Mouse (Mus musculus) small intestine, adult 2 months (tissue): ENCODE data around the gene Il21r.

ENCODE experiments used
- CTCF ChIP-seq: fragments of 200-500 bp; IDR thresholded peaks from 2 replicates; pipeline ENCODE4 v1.5.1; 2012; ENCODE audit warnings: low read depth, mild to moderate bottlenecking, control low read depth, inconsistent platforms, low read length, moderate library complexity, mixed read lengths; ENCODE audit not compliant: insufficient replicate concordance, insufficient read length; ENCODE audit errors: extremely low read depth
- POLR2A ChIP-seq: fragments of 200-500 bp; IDR thresholded peaks from 2 replicates; pipeline ENCODE4 v1.6.1; 2012; ENCODE audit warnings: low read depth, mild to moderate bottlenecking, control low read depth, inconsistent platforms, low read length, moderate library complexity

- TF ChIP-seq CTCF (no peak), POLR2A (no peak)
Observed at GRCm38 (mm10) chr7:125584005-125584369, 19.2 kb upstream of the Il21r start.
